Mouse (Mus musculus) lung, adult 2 months (tissue): ENCODE results near the gene Itpk1.

Experiments used
- CTCF ChIP-seq: fragments of 200-500 bp; IDR thresholded peaks from 2 replicates; pipeline ENCODE4 v1.5.1; 2011; ENCODE audit warnings: mild to moderate bottlenecking, low read length, control low read depth; ENCODE audit not compliant: insufficient read depth
- POLR2A ChIP-seq: fragments of 200-500 bp; IDR thresholded peaks from 2 replicates; pipeline ENCODE4 v1.6.1; 2011; ENCODE audit warnings: low read depth, mild to moderate bottlenecking, control low read depth, low read length, borderline replicate concordance; ENCODE audit errors: extremely low read depth

- TF ChIP-seq CTCF (no peak), POLR2A (no peak)
These were observed 64.1 kb downstream of the Itpk1 start for GRCm38 (mm10) chr12:102640436-102641163.
